Mouse (Mus musculus): ENCODE results near the gene Fkbp14.

- TF ChIP-seq CTCF (IDR thresholded peaks at IDR 0.05; ENCODE audit: extremely low read depth, insufficient read depth, low read length) (no peak), POLR2A (IDR thresholded peaks at IDR 0.05; ENCODE audit: extremely low read depth, insufficient read depth, low read length) (no peak)
These were observed 38.6 kb downstream of the Fkbp14 start for GRCm38 (mm10) chr6:54558466-54558865.
